Mouse (Mus musculus): ENCODE measurements around the gene Thra.

DNA sequence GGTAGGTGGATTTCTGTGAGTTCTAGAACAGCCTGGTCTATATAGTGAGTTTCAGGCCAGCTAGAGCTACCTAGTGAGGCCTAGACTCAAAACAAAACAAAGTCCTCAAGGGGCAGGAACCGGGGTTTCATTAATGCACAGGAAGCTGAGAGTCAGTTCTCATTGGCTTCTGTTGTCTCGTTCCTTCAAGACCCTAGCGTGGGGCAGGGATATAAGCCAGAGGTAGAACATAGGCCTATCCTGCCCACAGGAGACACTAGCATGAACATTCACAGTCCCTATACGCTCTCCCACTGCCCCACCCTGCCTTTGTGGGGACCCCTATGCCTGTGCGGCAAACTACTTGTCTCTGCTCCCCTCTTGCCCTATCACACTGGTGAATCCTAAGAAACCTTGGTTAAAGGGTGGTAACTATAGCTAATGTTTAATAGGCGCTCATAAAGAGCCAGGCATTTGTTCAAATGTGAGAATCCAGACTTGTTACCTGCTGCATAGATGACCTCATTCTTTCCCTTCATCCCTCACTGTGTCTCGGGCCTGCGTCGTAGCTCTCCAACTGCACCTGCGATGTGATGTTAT, 12.2 kb downstream of the Thra start:
- TF ChIP-seq CTCF (conservative IDR thresholded peaks at IDR 0.05 in 1 of 2, IDR thresholded peaks at IDR 0.05 in 1 of 2; ENCODE audit: low read depth in 2 of 2, low read length in 2 of 2) = no peak
- no peak for TF ChIP-seq E2F4 (IDR thresholded peaks at IDR 0.05; ENCODE audit: insufficient replicate concordance, low read depth, low read length)
- no peak for TF ChIP-seq RAD21 (IDR thresholded peaks at IDR 0.05; ENCODE audit: low read depth, low read length)
- TF ChIP-seq TCF12 (IDR thresholded peaks at IDR 0.05; ENCODE audit: low read depth, low read length) = no peak
- no peak for TF ChIP-seq POLR2A (IDR thresholded peaks at IDR 0.05; ENCODE audit: low read depth, low read length)
- TF ChIP-seq USF2 (conservative IDR thresholded peaks at IDR 0.05; ENCODE audit: low read depth, low read length) = no peak
